9 mouse cellular contexts compared by ENCODE assay signal in genomic region chr2:131040854-131041825, GRCm38 (mm10). TPM values are rescaled to one million over a fixed set of nuclear protein-coding genes. Genes with fewer than 3 reads are reported as not detected.
DNase-seq lines count a peak whose midpoint lies in the region; ATAC-seq and TF ChIP-seq lines count a peak whose summit lies in the region.
"Had no signal": no experiment of that assay in that cellular context is flagged by ENCODE, and none has a peak within 500 bp of the region (broad histone marks: within the 10 kb centered on the region; RNA-seq: fewer than 3 reads in every experiment).

No protein-coding gene starts in this region.

- H3K9ac ChIP-seq in forebrain, postnatal 0 days = peak overlapping the region; percentile 83
- peak overlapping the region; percentile 78 for H3K9ac ChIP-seq in kidney, embryonic 16.5 days (replicated peaks; ENCODE audit: low read length)
- H3K9ac ChIP-seq in liver, embryonic 11.5 days (ENCODE audit: low read depth, low read length) = peak overlapping the region; percentile 25; the same call in 1 of the 2 replicates

- 3% methylated on average over 113 of the region's 115 CpGs for WGBS in forebrain, postnatal 0 days
- 2% methylated on average over 115 of the region's 115 CpGs for WGBS in kidney, embryonic 16.5 days
- 4% methylated on average over 114 of the region's 115 CpGs for WGBS in liver, embryonic 11.5 days

- no peaks in the 10 kb centered on the region for H3K36me3 ChIP-seq in forebrain, postnatal 0 days (ENCODE audit: insufficient read depth)
- no peaks in the 10 kb centered on the region for H3K36me3 ChIP-seq in kidney, embryonic 16.5 days (ENCODE audit: insufficient read depth, low read length)
- H3K36me3 ChIP-seq in liver, embryonic 11.5 days (ENCODE audit: control insufficient read depth, insufficient read depth, low read length) = no peaks in the 10 kb centered on the region

- H3K4me1 ChIP-seq in forebrain, postnatal 0 days (ENCODE audit: insufficient read depth) = peaks cover 7% of the 10 kb centered on the region; the same call in 1 of the 2 replicates
- peaks cover 39% of the 10 kb centered on the region for H3K4me1 ChIP-seq in kidney, embryonic 16.5 days (ENCODE audit: insufficient read depth, low read length)
- 0 out of 2 replicates have a peak, but pooled peaks cover 2% of the 10 kb centered on the region for H3K4me1 ChIP-seq in liver, embryonic 11.5 days (replicated peaks; ENCODE audit: control insufficient read depth, insufficient read depth, low read length)

- TF ChIP-seq CTCF in forebrain, postnatal 0 days (IDR thresholded peaks at IDR 0.05; ENCODE audit: low read depth) = no peak

- H3K4me3 ChIP-seq in forebrain, postnatal 0 days (ENCODE audit: low read depth, low read length) = peak overlapping the region; percentile 59
- H3K4me3 ChIP-seq in kidney, embryonic 16.5 days (ENCODE audit: low read length) = peak overlapping the region; percentile 59
- H3K4me3 ChIP-seq in liver, embryonic 11.5 days (ENCODE audit: low read depth, low read length) = peak overlapping the region; percentile 56

- H3K9me3 ChIP-seq in forebrain, postnatal 0 days (ENCODE audit: low read length) = no peaks in the 10 kb centered on the region
- H3K9me3 ChIP-seq in kidney, embryonic 16.5 days (ENCODE audit: low read length) = no peaks in the 10 kb centered on the region
- H3K9me3 ChIP-seq in liver, embryonic 11.5 days (ENCODE audit: control insufficient read depth, low read length) = no peaks in the 10 kb centered on the region

- H3K27me3 ChIP-seq in forebrain, postnatal 0 days (ENCODE audit: insufficient read depth, low read length) = 0 out of 2 replicates have a peak, but pooled peaks cover 3% of the 10 kb centered on the region
- H3K27me3 ChIP-seq in kidney, embryonic 16.5 days (ENCODE audit: insufficient read depth, low read length) = peaks cover 34% of the 10 kb centered on the region
- H3K27me3 ChIP-seq in liver, embryonic 11.5 days (replicated peaks; ENCODE audit: control insufficient read depth, insufficient read depth, low read length) = peaks cover 73% of the 10 kb centered on the region

- DNase-seq in kidney, adult 18-20 months = peak; percentile 21
- DNase-seq in kidney, adult 9 months = no peak
- DNase-seq in forebrain, postnatal 0 days = peak; percentile 87
- peak; percentile 51 for DNase-seq in liver, embryonic 11.5 days (ENCODE audit: low spot score)
- peak; percentile 76 to 81 for DNase-seq in right cerebral cortex, adult 2 months (ENCODE audit: low spot score in 2 of 2)
- DNase-seq in gastrocnemius, postnatal 36 days = no peak

- ATAC-seq in cerebellum, adult (ENCODE audit: insufficient number of reproducible peaks, low FRiP score, low TSS enrichment) = peak; percentile 49
- peak; percentile 93 for ATAC-seq in forebrain, postnatal 0 days
- peak; percentile 36 for ATAC-seq in kidney, embryonic 16.5 days (ENCODE audit: low FRiP score, low TSS enrichment)
- no peak for ATAC-seq in liver, embryonic 11.5 days (replicated peaks; ENCODE audit: low FRiP score)

- intact Hi-C loops in gastrocnemius, postnatal 36 days (cut with DNase I) = no loop called here

- peak overlapping the region; percentile 86 for H3K4me2 ChIP-seq in forebrain, postnatal 0 days (ENCODE audit: low read depth)
- H3K4me2 ChIP-seq in kidney, embryonic 16.5 days (replicated peaks; ENCODE audit: low read depth, low read length) = peak overlapping the region; percentile 97
- peak overlapping the region; percentile 74 for H3K4me2 ChIP-seq in liver, embryonic 11.5 days

- peak overlapping the region; percentile 82 for H3K27ac ChIP-seq in forebrain, postnatal 0 days (ENCODE audit: low read depth, low read length)
- no peak overlapping the region for H3K27ac ChIP-seq in kidney, embryonic 16.5 days (ENCODE audit: low read length)
- H3K27ac ChIP-seq in liver, embryonic 11.5 days (ENCODE audit: low read depth, low read length) = no peak overlapping the region

RNA-seq across cellular contexts. Expression of gene Gfra4, which starts 1.7 kb away (rescaled TPM):
- total RNA-seq in forebrain, postnatal 0 days (2014; rRNA removed) = 39.8 and 52.0 TPM in 2 replicates
- 53.7 and 61.9 TPM in 2 replicates for polyA plus RNA-seq in forebrain, postnatal 0 days (2015; fragmentation: Nextera tagmentation; extraction: Ambion mirVana)
- 17.3 and 17.8 TPM in 2 replicates for polyA plus RNA-seq in kidney, embryonic 16.5 days (2015; fragmentation: Nextera tagmentation; extraction: Ambion mirVana)
- 2.9 and 3.5 TPM in 2 replicates for polyA plus RNA-seq in liver, embryonic 11.5 days (2014; fragmentation: Nextera tagmentation; extraction: Ambion mirVana)
- total RNA-seq in gastrocnemius, postnatal 36 days (2021) = 1 to 10 TPM; 1.7 to 1.8 TPM
- total RNA-seq: hematopoietic stem cell, adult 5-6 weeks had no signal

RNA-seq across cellular contexts. Expression of gene Adam33, which starts 22.5 kb away (rescaled TPM):
- total RNA-seq in forebrain, postnatal 0 days (2014; rRNA removed) = 0.77 and 3.1 TPM in 2 replicates
- polyA plus RNA-seq in forebrain, postnatal 0 days (2015; fragmentation: Nextera tagmentation; extraction: Ambion mirVana) = 0.82 and 0.85 TPM in 2 replicates
- polyA plus RNA-seq in kidney, embryonic 16.5 days (2015; fragmentation: Nextera tagmentation; extraction: Ambion mirVana) = 4.8 and 6.0 TPM in 2 replicates
- polyA plus RNA-seq in liver, embryonic 11.5 days (2014; fragmentation: Nextera tagmentation; extraction: Ambion mirVana) = 0.31 and 0.95 TPM in 2 replicates
- total RNA-seq in gastrocnemius, postnatal 36 days (2021) = 1 to 10 TPM; 1.7 to 1.8 TPM
- total RNA-seq: hematopoietic stem cell, adult 5-6 weeks had no signal

RNA-seq across cellular contexts. Expression of gene Siglec1, which starts 45.4 kb away (rescaled TPM):
- 0.62 and 1.7 TPM in 2 replicates for total RNA-seq in forebrain, postnatal 0 days (2014; rRNA removed)
- polyA plus RNA-seq in forebrain, postnatal 0 days (2015; fragmentation: Nextera tagmentation; extraction: Ambion mirVana) = 0.18 and 0.19 TPM in 2 replicates
- 0.29 and 0.46 TPM in 2 replicates for polyA plus RNA-seq in kidney, embryonic 16.5 days (2015; fragmentation: Nextera tagmentation; extraction: Ambion mirVana)
- 0.73 and 0.78 TPM in 2 replicates for polyA plus RNA-seq in liver, embryonic 11.5 days (2014; fragmentation: Nextera tagmentation; extraction: Ambion mirVana)
- under 1 TPM; 0.43 to 0.76 TPM for total RNA-seq in gastrocnemius, postnatal 36 days (2021)
- total RNA-seq: hematopoietic stem cell, adult 5-6 weeks had no signal

Comparison
In these comparisons a context has a peak if more than half of its experiments do, and no peak if none do; other contexts are left out.
1. DNase-seq: peak in kidney, adult 18-20 months (single experiment), forebrain, postnatal 0 days (single experiment), liver, embryonic 11.5 days (single experiment) and right cerebral cortex, adult 2 months (2 of 2); none in kidney, adult 9 months (single experiment) and gastrocnemius, postnatal 36 days (0 of 2).
2. H3K9ac ChIP-seq: peak in every context shown above with its lines; median percentile 83 in forebrain, postnatal 0 days; 78 in kidney, embryonic 16.5 days; 25 in liver, embryonic 11.5 days.
3. Peak in every context shown above with its lines, with median percentiles within 50 percentile points of each other: H3K4me2 ChIP-seq and H3K4me3 ChIP-seq.